Mouse (Mus musculus) neural tube, embryonic 11.5 days (tissue): ENCODE measurements around the gene Gm9945. TPM values are rescaled to one million over a fixed set of nuclear protein-coding genes. Genes with fewer than 3 reads are reported as not detected.

Experiments used
- ATAC-seq: fragments of 200-750 bp; cut with Nextera tagmentation; 2 replicates; pipeline ENCODE4 v1.8.0; 2017; ENCODE audit warnings: moderate number of reproducible peaks, mild to moderate bottlenecking, moderate TSS enrichment, moderate library complexity; ENCODE audit not compliant: insufficient read depth, low FRiP score, low TSS enrichment
- DNase-seq: peaks from one replicate; pipeline ENCODE4 v3.0.0-alpha.2; 2015; ENCODE audit warnings: low spot score
- H3K27ac ChIP-seq: fragments of 300-500 bp; sonication (generic); 2 replicates; pipeline ENCODE4 v1.5.1; 2014; ENCODE audit warnings: low read depth, mild to moderate bottlenecking, low read length
- H3K27me3 ChIP-seq: fragments of 300-500 bp; sonication (generic); 2 replicates; pipeline ENCODE4 v1.6.1; 2014; ENCODE audit warnings: mild to moderate bottlenecking, low read length, mixed read lengths; ENCODE audit not compliant: control insufficient read depth, insufficient read depth
- H3K36me3 ChIP-seq: fragments of 300-500 bp; sonication (generic); 2 replicates; pipeline ENCODE4 v1.6.1; 2014; ENCODE audit warnings: mild to moderate bottlenecking, low read length, moderate library complexity, mixed read lengths; ENCODE audit not compliant: control insufficient read depth, insufficient read depth
- H3K4me1 ChIP-seq: fragments of 300-500 bp; sonication (generic); 2 replicates; pipeline ENCODE4 v1.6.1; 2014; ENCODE audit warnings: low read length, mixed read lengths; ENCODE audit not compliant: control insufficient read depth, insufficient read depth
- H3K4me2 ChIP-seq: fragments of 300-500 bp; sonication (generic); 2 replicates; pipeline ENCODE4 v1.6.1; 2014; ENCODE audit warnings: low read depth, mild to moderate bottlenecking, moderate library complexity
- H3K4me3 ChIP-seq: fragments of 300-500 bp; sonication (generic); 2 replicates; pipeline ENCODE4 v1.5.1; 2014; ENCODE audit warnings: low read depth, low read length
- H3K9ac ChIP-seq: fragments of 300-500 bp; sonication (generic); 2 replicates; pipeline ENCODE4 v1.6.1; 2014; ENCODE audit warnings: mild to moderate bottlenecking, low read length
- H3K9me3 ChIP-seq: fragments of 300-500 bp; sonication (generic); 2 replicates; pipeline ENCODE4 v1.6.1; 2016; ENCODE audit warnings: low read length; ENCODE audit not compliant: control insufficient read depth
- WGBS: fragments of 180-500 bp; shearing (Covaris S2); extraction: QIAGEN DNeasy Blood & Tissue Kit; methylation state at CpG from one replicate; pipeline ENCODE4 v1.1.7; 2014; 5-methylcytosine and 5-hydroxymethylcytosine counted together
- polyA plus RNA-seq: library from polyadenylated mRNA; unstranded; fragments of >200 nt; fragmentation: Nextera tagmentation; extraction: Ambion mirVana; gene quantifications from 2 replicates; pipeline ENCODE4 v1.2.1, GENCODE M21; 2014

Gm9945 gene
- polyA plus RNA-seq, 1 experiment from 2014 or later = not detected

DNA sequence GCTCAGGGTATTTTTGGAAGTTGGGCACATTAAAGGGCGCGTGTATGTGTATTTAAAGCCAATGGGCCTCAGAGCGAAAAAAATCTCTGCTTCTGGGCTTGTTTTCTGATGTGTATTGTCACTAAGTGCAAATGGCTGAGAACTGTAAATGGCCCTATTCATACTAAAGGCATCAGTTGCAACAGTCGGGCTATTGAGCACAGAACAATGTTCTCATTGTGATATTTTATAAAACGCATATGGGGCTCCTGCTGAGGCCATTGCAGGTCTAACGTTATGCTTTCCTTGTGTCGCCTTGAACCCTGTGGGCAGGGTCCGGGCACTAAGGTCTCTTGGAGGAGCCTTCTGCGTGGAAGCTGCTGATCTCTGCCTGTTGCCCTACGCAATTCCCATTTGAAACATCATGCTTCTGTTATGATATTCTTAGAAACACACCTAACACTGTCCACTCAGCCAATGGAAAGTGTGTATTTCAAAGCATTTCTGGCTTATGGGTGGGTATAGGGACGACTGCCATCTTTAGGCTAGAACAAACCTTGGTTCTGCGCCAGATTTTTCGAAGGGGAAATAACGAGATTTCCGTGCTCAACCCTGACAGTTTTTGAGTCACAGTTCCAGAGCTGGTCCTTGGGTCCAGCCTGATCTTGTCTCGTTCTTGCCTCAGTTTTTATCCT, 10.5 kb upstream of the Gm9945 start:
- Histone ChIP-seq H3K27ac (no peak overlapping the region), H3K4me1 (peaks cover 13% of the 10 kb centered on the region), H3K4me3 (no peak overlapping the region), H3K36me3 (no peaks in the 10 kb centered on the region), H3K9me3 (no peaks in the 10 kb centered on the region; the same call in 1 of the 2 replicates), H3K4me2 (peak overlapping the region; percentile 36; the same call in 1 of the 2 replicates), H3K9ac (no peak overlapping the region), H3K27me3 (peaks cover 31% of the 10 kb centered on the region)
- ATAC-seq = 0 out of 2 replicates have a peak, but pooled peaks have one; percentile 10
- DNase-seq = no peak
- WGBS = 39% methylated on average over 16 of the region's 16 CpGs

DNA sequence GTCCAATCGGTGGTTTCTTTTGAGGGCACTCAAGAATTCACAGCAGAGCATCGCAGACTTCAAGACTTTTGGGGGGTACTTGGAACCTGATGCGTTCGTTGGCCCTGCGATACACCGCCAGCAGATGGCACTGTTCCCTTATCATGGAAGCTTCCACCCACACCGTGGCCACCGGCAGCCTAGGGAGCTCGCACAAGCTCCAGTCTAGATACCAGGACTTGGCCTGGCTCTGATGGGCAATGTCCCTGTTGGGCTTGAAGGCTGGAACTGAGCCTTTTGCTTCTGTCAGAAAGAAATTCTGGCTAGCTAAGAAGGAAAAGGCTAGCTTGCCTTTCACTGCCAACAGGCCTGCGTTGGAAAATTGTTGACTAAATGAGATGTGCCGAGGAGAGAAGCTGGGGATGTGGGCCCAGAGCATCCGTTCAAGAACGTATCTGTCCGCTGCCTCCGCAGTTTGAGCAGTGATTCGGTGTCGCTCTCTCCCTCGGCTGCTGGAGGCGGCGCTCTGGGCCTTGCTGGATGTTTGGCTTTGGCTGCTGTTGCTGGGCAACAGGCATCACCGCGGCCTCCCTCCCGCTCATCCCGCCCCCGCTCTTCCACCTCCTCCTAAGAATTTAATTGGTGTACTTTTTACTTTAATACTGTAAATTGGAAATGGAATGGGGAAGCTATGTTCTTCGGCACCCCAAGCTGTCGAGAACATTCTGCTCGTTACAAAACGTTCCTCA, 9.8 kb upstream of the Gm9945 start, which contains the start of gene Gm9837:
TSS of gene Gm9837 (minus strand) at position 512 of the 728 bp plus-strand sequence.
- H3K9me3 ChIP-seq = no peaks in the 10 kb centered on the region
- H3K4me3 ChIP-seq = 0 out of 2 replicates have a peak within 1 kb of the TSS, but pooled peaks have one; percentile 10
- H3K27me3 ChIP-seq = peaks cover 25% of the 10 kb centered on the region
- no peaks in the 10 kb centered on the region for H3K36me3 ChIP-seq
- H3K9ac ChIP-seq = peak within 1 kb of the TSS; percentile 5; the same call in 1 of the 2 replicates
- peak within 1 kb of the TSS; percentile 36 for H3K4me2 ChIP-seq
- H3K4me1 ChIP-seq = peaks cover 13% of the 10 kb centered on the region
- ATAC-seq = peak; percentile 71; the same call in 1 of the 2 replicates
- H3K27ac ChIP-seq = no peak within 1 kb of the TSS
- peak; percentile 91 for DNase-seq
- 2% methylated on average over 29 of the region's 29 CpGs for WGBS

DNA sequence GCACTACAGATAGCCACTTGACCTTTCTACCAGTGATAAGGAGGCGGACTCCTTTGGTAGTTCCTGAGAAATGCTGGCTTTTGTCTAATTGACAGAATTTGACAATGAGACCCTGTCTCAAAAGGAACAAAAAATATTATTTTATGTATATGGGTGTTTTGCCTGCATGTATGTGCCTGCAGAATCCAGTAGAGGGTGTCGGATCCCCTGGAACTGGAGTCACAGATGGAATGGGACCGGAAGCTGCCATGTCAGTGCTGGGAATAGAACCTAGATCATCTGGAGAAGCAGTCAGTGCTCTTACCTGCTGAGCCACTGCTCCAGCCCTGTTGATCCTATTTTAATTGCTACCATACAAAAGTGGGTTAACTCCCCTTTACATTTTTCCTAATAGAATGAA, 7.3 kb upstream of the Gm9945 start:
- ATAC-seq (no peak), DNase-seq (no peak)
- no peaks in the 10 kb centered on the region for H3K9me3 ChIP-seq
- H3K27ac ChIP-seq = no peak overlapping the region
- H3K9ac ChIP-seq = no peak overlapping the region
- 79% methylated on average over 3 of the region's 3 CpGs for WGBS
- peaks cover 19% of the 10 kb centered on the region for H3K27me3 ChIP-seq
- peaks cover 8% of the 10 kb centered on the region; the same call in 1 of the 2 replicates for H3K4me1 ChIP-seq
- H3K4me2 ChIP-seq = no peak overlapping the region
- H3K36me3 ChIP-seq = no peaks in the 10 kb centered on the region
- H3K4me3 ChIP-seq = no peak overlapping the region

DNA sequence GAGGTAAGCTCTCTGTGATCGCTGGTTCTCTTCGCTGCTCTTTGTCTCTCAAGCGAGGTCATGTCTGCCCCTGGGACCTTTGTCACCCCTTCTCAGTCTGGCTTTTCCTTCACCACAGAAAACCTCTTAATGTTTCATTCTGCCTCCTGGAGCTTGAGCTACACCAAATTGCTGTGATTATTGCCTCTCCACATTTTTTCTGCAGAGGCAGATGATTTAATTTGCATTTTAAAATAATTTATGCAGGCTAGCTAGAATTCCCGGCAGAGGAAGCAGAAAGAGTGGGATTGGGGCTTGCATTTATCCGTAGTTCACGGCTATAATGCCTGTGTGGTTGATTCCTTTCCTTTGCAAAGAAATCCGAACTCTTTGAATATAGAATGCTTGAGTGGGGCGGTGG, 4.3 kb upstream of the Gm9945 start:
- DNase-seq (no peak), ATAC-seq (no peak)
- Histone ChIP-seq H3K36me3 (no peaks in the 10 kb centered on the region), H3K27ac (no peak overlapping the region), H3K9me3 (no peaks in the 10 kb centered on the region), H3K4me2 (no peak overlapping the region), H3K4me1 (peaks cover 4% of the 10 kb centered on the region), H3K4me3 (no peak overlapping the region), H3K9ac (no peak overlapping the region), H3K27me3 (peaks cover 48% of the 10 kb centered on the region)
- WGBS = 33% methylated on average over 8 of the region's 8 CpGs

DNA sequence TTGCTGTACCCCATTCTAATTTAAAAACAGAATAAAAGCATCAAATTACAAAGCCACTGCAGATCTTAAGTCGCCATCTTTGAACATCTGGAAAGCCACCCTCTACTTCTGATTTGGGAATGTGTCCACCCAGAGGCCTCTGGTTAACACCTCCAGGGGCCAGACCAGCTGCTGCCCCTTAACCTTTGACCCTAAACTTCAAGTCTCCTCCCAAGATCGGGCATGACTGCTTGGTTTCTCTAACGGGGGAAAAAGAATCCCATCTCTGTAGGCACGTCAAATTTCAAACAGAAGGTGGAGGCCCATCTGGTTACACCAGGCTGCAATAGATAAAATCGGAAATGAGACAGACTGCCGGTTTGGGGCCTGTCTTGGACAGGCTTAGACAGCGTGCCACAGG, 2.1 kb upstream of the Gm9945 start:
- Histone ChIP-seq H3K27ac (no peak overlapping the region), H3K4me2 (no peak overlapping the region), H3K4me1 (peaks cover 4% of the 10 kb centered on the region), H3K27me3 (peaks cover 51% of the 10 kb centered on the region), H3K36me3 (no peaks in the 10 kb centered on the region), H3K4me3 (no peak overlapping the region), H3K9me3 (no peaks in the 10 kb centered on the region), H3K9ac (no peak overlapping the region)
- ATAC-seq = no peak
- WGBS = 36% methylated on average over 7 of the region's 7 CpGs
- no peak for DNase-seq

DNA sequence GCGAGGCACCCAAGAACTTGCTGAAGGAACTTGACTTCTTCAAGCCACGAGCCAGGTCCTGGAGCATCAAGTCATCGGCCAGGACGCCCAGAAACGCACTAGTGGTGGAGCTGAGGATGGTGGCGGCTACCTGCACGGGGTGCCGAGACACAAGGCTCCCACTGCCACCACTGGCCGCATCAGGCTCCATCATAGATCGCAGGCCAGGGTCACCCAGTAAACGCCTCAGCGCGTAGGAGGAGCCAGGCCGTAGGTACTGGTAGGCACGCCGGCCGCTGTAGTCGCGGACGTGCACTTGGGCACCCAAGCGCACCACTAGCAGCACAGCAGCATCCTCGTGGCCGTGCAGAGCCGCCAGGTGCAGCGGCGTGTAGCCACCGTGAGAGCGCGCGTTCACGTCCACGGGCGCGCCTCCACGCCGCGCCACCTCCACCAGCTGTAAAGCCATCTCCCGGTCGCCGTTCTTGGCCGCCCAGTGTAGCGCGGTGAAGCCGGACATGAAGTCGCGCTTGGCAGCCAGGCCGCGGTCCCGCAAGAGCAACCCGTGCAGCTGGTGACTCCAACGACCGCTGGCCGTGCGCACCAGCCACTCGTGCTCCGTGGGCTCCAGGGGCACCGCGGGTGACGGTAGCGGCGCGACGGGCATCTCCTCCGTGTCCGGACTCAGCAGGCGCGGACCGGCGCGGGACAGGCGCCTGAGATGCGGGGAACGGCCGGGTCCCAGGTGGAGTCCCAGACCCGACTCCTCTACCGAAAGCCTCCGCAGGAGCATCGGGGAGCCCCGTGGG, 1.4 kb upstream of the Gm9945 start:
- 5% methylated on average over 69 of the region's 79 CpGs for whole genome bisulfite sequencing
- Histone ChIP-seq H3K27ac (no peak overlapping the region), H3K9me3 (no peaks in the 10 kb centered on the region), H3K4me3 (peak overlapping the region; percentile 35), H3K4me2 (peak overlapping the region; percentile 44), H3K36me3 (no peaks in the 10 kb centered on the region), H3K9ac (peak overlapping the region; percentile 32; the same call in 1 of the 2 replicates), H3K4me1 (peaks cover 4% of the 10 kb centered on the region), H3K27me3 (peaks cover 51% of the 10 kb centered on the region)
- no peak for ATAC-seq
- peak; percentile 43 for DNase-seq

DNA sequence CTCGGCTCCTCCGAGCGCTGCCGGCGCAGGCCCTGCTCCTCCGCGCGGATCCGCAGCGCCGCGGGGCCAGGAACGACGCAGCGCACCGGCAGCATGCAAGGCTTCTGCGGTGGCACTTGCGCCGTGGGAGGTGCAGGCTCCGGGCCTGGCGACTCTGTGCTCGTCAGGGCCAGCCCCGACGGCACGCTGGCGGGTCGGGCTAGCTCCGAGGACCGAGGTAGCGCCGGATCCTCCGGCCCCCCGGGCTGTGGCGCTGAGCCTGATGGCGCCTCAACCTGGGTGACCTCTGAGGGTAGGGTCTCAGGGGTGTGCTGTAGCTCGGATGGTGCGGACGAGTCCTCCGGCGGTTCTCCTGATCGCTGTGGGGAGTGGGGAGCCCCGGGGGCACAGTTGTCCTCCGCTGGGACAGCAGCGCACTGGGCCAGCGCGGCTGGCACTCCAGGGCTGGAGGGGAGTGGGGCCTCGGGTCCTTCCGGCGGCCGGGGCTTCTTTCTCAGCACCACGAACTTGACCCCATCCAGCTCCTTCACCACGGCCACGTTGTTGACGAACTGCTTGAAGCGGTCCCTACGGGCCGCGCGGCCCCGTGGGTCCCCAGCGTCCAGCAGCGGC, 689 bp upstream of the Gm9945 start:
- Histone ChIP-seq H3K4me2 (peak overlapping the region; percentile 44), H3K36me3 (no peaks in the 10 kb centered on the region), H3K9ac (peak overlapping the region; percentile 32; the same call in 1 of the 2 replicates), H3K27ac (no peak overlapping the region), H3K27me3 (peaks cover 48% of the 10 kb centered on the region), H3K4me1 (peaks cover 4% of the 10 kb centered on the region), H3K9me3 (no peaks in the 10 kb centered on the region), H3K4me3 (peak overlapping the region; percentile 35)
- peak; percentile 43 for DNase-seq
- 1% methylated on average over 62 of the region's 62 CpGs for WGBS
- no peak for ATAC-seq

DNA sequence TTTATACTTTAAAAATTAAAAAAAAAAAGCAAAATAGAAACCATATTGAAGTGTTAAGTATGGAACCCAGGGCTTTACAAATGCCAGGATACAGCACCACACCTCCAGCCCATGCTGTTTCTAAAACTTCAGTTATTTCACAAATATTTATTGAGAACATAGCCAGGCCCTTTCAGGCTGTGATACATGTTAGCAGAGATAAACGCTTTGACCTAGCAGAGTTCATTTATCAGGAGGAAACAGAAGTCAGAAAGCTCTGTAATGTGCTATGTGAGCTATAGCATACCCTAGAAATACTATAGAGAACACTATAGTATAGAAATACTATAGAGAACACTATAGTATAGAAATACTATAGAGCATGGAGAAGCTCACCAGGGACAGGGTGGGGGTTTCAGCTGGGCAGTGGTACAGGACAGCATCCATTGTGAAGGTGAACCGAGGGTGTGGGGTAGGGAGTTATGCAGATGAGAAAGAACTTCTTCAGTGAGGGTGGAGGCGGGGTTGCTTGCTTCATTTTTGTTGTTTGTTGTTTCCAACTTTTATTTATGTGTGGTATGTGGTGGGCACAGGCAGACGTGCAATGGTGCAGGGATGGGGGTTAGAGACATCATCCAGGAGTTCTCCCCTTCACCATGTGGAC, 1.2 kb downstream of the Gm9945 start:
- Histone ChIP-seq H3K27me3 (peaks cover 47% of the 10 kb centered on the region), H3K4me2 (no peak overlapping the region), H3K9ac (no peak overlapping the region), H3K4me1 (peaks cover 4% of the 10 kb centered on the region), H3K4me3 (no peak overlapping the region), H3K27ac (no peak overlapping the region), H3K9me3 (no peaks in the 10 kb centered on the region), H3K36me3 (no peaks in the 10 kb centered on the region)
- 65% methylated on average over 4 of the region's 4 CpGs for WGBS
- DNase-seq (no peak), ATAC-seq (no peak)
